Mouse (Mus musculus) gastrocnemius, adult 18-20 months (tissue): ENCODE data around the gene Npy4r. TPM values are rescaled to one million over a fixed set of nuclear protein-coding genes. Genes with fewer than 3 reads are reported as not detected.

Experiments
- DNase-seq: peaks from one replicate; pipeline ENCODE4 v3.0.0; 2021; ENCODE audit warnings: low spot score
- total RNA-seq, 2 experiments: library from RNA; stranded (reverse); gene quantifications; 2 replicates each; pipeline ENCODE4 v1.2.3; 2021

The Npy4r gene
- total RNA-seq, 2 experiments from 2014 or later = 0.07 TPM; not detected in 1

DNA sequence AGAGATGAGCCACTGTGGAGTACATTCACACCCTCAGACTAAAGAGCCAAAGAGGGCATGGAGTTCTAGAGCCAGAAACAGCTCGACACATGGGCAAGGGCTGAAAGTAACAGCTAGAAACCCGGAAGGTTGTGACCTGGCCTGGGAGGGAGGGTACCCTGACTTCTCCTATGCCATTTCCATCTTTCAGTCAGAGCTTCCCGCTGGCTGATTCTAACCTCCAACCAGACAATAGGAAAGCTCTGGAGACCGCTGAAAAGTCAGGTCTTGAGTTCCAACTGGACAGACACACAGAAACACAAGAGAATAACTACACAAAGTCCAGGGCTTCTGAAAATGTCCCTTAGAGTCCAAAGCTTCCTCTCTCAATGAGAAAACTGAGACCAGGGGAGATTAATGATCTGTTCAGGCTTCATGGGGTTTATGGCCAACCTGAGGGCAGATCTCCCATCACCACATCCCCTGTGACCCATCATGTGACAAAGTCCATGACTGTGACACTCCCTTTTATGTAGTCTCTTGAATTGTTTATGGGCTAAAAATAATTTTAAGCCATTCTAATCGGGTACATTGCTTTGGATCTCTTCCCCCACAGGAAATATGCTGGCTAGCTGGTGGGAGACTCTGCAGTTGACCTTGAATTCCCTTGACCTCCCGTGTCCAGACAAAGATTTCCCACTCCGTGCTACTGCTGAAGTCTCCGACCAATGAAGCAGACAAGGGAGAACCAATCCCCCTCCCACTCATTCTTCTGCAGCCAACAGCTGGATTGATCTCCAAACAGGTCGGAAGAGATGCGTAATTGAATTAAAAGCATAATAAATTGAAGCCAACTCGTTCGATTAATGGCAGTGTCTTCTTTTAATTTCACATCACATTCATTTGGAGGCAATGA is 32.0 kb downstream of the Npy4r start:
- DNase-seq = no peak

DNA sequence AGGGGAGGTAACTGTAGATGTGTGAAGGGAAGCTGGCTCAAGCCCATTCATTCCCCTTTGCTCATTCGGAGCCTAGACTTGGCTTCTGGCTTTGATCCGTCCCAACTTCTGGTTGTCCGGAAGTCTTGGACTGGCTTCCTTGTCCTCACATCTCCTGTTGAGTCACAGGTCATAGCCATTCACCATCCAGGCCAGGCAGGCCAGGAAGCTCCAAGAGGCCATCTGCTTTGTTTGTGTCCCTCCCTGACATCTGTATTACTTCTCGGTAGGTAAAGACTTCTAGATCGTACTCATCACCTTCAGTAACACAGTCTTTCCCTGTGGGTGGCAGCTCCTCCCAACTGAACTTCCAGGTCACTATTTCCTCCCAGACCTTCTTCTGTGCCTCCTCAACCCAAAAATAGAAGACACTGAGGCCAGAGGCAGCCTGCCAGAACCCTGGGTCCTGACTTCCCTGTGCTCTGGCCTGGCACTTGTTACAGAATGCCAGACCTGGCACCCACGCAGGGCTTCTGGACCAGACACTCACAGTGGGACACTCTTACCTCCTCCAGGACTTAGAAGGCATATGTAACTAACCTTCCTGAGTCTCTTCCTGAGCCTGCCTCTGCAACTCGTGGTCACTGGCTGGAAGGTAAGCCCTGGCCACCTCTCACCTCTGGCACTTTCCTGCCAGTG is 33.1 kb downstream of the Npy4r start:
- DNase-seq = no peak

- no peak for DNase-seq
Observed at GRCm38 (mm10) chr14:34114311-34114710, 38.0 kb downstream of the Npy4r start.

DNA sequence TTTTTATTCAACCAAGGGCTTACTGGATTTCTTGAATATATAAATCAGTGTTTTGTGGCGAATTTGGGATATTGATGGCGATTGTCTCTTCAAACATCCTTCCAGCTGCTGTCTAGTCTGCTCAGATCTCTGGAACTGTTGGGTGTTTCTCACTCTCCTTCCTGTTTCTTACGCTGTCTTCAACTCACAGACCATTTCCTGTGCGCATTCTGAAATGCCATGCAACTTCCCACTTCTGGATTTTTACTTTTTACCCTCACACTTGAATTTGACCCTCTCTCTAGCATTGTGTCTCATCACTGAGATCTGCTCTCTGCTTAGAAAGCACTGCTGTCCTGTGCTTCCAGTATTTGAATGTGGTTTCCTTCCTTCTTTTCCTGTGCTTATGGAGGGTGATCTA is 44.7 kb downstream of the Npy4r start:
- DNase-seq = no peak

- peak; percentile 17 for DNase-seq
Observed at GRCm38 (mm10) chr14:34106389-34107062, 45.8 kb downstream of the Npy4r start.

- DNase-seq = peak; percentile 69
Observed at GRCm38 (mm10) chr14:34104892-34105291, 47.4 kb downstream of the Npy4r start.

- DNase-seq = no peak
Observed at GRCm38 (mm10) chr14:34103855-34104254, 48.4 kb downstream of the Npy4r start.

DNA sequence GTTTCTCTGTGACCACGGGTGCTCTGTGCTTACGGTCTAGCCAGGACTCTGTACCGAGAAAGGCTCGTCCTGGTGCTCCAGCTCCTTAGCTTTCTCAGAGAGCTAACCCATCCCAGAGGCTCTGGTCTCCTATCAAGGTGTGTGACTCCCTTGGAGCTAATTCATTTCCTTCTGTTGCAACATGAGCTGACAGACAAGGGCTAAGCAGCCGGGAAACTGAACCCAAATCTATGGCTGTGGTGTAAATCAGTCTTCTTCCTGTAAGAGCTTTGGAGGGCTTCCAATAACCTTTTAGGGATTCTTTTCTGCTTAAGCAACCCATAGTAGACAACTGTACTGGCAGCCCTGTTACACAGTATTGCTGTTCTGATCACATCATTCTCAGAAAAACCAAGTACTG is 49.7 kb downstream of the Npy4r start, which contains the start of gene A630023A22Rik:
Gene A630023A22Rik (minus strand): TSS at position 154 of the 400 bp plus-strand sequence.
- no peak for DNase-seq

DNA sequence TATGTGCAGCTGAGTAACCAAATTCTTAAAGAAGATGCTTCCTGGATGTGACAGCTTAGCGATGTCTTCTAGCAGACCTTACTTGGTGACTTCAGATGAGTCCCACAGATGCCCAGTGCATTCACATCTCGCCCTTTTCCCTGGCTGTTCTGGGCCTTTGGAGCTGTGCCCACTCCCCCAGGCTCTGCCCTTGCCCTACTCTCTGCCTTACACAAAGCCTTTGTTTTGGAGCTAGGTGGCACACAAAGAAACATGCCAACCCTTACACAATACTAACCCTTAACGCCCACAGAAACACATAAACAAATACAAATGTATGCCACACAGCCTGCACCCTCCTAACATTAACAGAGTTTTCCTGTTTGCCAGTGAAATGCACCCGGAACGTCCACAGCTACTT is 56.1 kb downstream of the Npy4r start:
- DNase-seq = no peak

Other genes with a start within 250 kb of the Npy4r start
- gene Gdf10, start 228.9 kb downstream of the Npy4r start, total RNA-seq = 1 to 10 TPM; 1.2 TPM
- not detected for gene Gdf2, start 211.4 kb downstream of the Npy4r start, total RNA-seq
- not detected for gene Rbp3, start 198.5 kb downstream of the Npy4r start, total RNA-seq
- not detected for gene Zfp488, start 173.7 kb downstream of the Npy4r start, total RNA-seq
- gene Gm30083, start 137.3 kb downstream of the Npy4r start, total RNA-seq = not detected
- gene Gm5460, start 135.7 kb downstream of the Npy4r start, total RNA-seq = not detected
- gene Antxrl, start 99.8 kb downstream of the Npy4r start, total RNA-seq = not detected
- gene Anxa8, start 66.5 kb downstream of the Npy4r start, total RNA-seq = 1 to 10 TPM in 1 of 2 experiments, under 1 TPM in 1; 0.88 to 1.0 TPM
- gene A630023A22Rik, start 49.7 kb downstream of the Npy4r start, total RNA-seq = not detected
- gene Gprin2, start 49.2 kb upstream of the Npy4r start, total RNA-seq = under 1 TPM; 0.02 TPM
- gene Syt15, start 67.1 kb upstream of the Npy4r start, total RNA-seq = under 1 TPM; 0.24 to 0.30 TPM
- 10 to 100 TPM; 10.0 to 12.9 TPM for gene Shld2, start 158.0 kb upstream of the Npy4r start, total RNA-seq
- 100 to 1,000 TPM; 117 to 119 TPM for gene Glud1, start 158.2 kb upstream of the Npy4r start, total RNA-seq
- gene Fam25c, start 202.9 kb upstream of the Npy4r start, total RNA-seq = not detected
- 10 to 100 TPM in 1 of 2 experiments, 1 to 10 TPM in 1; 7.7 to 19.1 TPM for gene Sncg, start 222.3 kb upstream of the Npy4r start, total RNA-seq
- 10 to 100 TPM in 1 of 2 experiments, 1 to 10 TPM in 1; 8.9 to 12.6 TPM for gene Mmrn2, start 223.0 kb upstream of the Npy4r start, total RNA-seq